Mouse (Mus musculus) Muller cell, postnatal 12 days (primary cell): ENCODE measurements at regions not wholly inside any gene's neighbourhood (a gene's known extent, or its start where the extent isn't known, plus 50 kb on each side); places are given as distances from the start of the nearest gene placed in this dataset.

ENCODE experiments used
- DNase-seq: peaks from one replicate; pipeline ENCODE4 v3.0.0-alpha.2; 2015; ENCODE audit errors: inconsistent ontology term

- no peak for DNase-seq
These were observed 197.7 kb downstream of the Gm11361 start for GRCm38 (mm10) chr13:28455016-28455415.

GRCm38 (mm10) chr13:28450699-28451445 is 193.5 kb downstream of the Gm11361 start:
- no peak for DNase-seq

GRCm38 (mm10) chr13:28449026-28449425 is 191.7 kb downstream of the Gm11361 start:
- no peak for DNase-seq

GRCm38 (mm10) chr13:28442250-28442649 is 184.9 kb downstream of the Gm11361 start:
- DNase-seq: no peak

- DNase-seq: no peak
These were observed 176.1 kb downstream of the Gm11361 start for GRCm38 (mm10) chr13:28433445-28433844.

- no peak for DNase-seq
These were observed 174.7 kb downstream of the Gm11361 start for GRCm38 (mm10) chr13:28432017-28432416.

GRCm38 (mm10) chr13:28426085-28426484 is 168.8 kb downstream of the Gm11361 start:
- DNase-seq: no peak

GRCm38 (mm10) chr13:28425116-28425515 is 167.8 kb downstream of the Gm11361 start:
- no peak for DNase-seq

- DNase-seq: no peak
These were observed 167.2 kb downstream of the Gm11361 start for GRCm38 (mm10) chr13:28424446-28425059.

- DNase-seq: no peak
These were observed 164.0 kb downstream of the Gm11361 start for GRCm38 (mm10) chr13:28421309-28421708.

- DNase-seq: no peak
These were observed 163.3 kb downstream of the Gm11361 start for GRCm38 (mm10) chr13:28420636-28421035.

GRCm38 (mm10) chr13:28419950-28420381 is 162.6 kb downstream of the Gm11361 start:
- peak; percentile 77 for DNase-seq

- DNase-seq: no peak
These were observed 161.8 kb downstream of the Gm11361 start for GRCm38 (mm10) chr13:28418936-28419681.

- DNase-seq: no peak
These were observed 160.9 kb downstream of the Gm11361 start for GRCm38 (mm10) chr13:28417929-28418881.

- DNase-seq: peak; percentile 93
These were observed 160.2 kb downstream of the Gm11361 start for GRCm38 (mm10) chr13:28417431-28417928.

- DNase-seq: no peak
These were observed 159.6 kb downstream of the Gm11361 start for GRCm38 (mm10) chr13:28416887-28417286.

- DNase-seq: peak; percentile 94
These were observed 158.9 kb downstream of the Gm11361 start for GRCm38 (mm10) chr13:28416231-28416630.

- DNase-seq: no peak
These were observed 158.4 kb downstream of the Gm11361 start for GRCm38 (mm10) chr13:28415769-28416168.

- DNase-seq: no peak
These were observed 153.0 kb downstream of the Gm11361 start for GRCm38 (mm10) chr13:28410324-28410723.

GRCm38 (mm10) chr13:28409609-28409902 is 152.2 kb downstream of the Gm11361 start:
- DNase-seq: no peak

GRCm38 (mm10) chr13:28408868-28409608 is 151.7 kb downstream of the Gm11361 start:
- no peak for DNase-seq
